Mouse (Mus musculus): ENCODE data around the gene Kazn. TPM values are rescaled to one million over a fixed set of nuclear protein-coding genes. Genes with fewer than 3 reads are reported as not detected.

Kazn gene
- polyA plus RNA-seq, 3 experiments from 2014 or later, result not detected

- ATAC-seq, result no peak
Measured at GRCm38 (mm10) chr4:142071243-142071991, 167.8 kb downstream of the Kazn start.

- ATAC-seq, result no peak
Measured at GRCm38 (mm10) chr4:142070840-142071239, 168.4 kb downstream of the Kazn start.

- ATAC-seq, result no peak
Measured at GRCm38 (mm10) chr4:142068899-142069812, 170.0 kb downstream of the Kazn start.

- no peak for ATAC-seq
Measured at GRCm38 (mm10) chr4:142066576-142066975, 172.6 kb downstream of the Kazn start.

GRCm38 (mm10) chr4:142065835-142066234, 173.4 kb downstream of the Kazn start:
- ATAC-seq, result no peak

- no peak for ATAC-seq
Measured at GRCm38 (mm10) chr4:142065270-142065669, 173.9 kb downstream of the Kazn start.

GRCm38 (mm10) chr4:142064582-142065228, 174.5 kb downstream of the Kazn start:
- ATAC-seq, result no peak

GRCm38 (mm10) chr4:142063057-142063534, 176.1 kb downstream of the Kazn start:
- ATAC-seq, result no peak

- no peak for ATAC-seq
Measured at GRCm38 (mm10) chr4:142061485-142062240, 177.5 kb downstream of the Kazn start.

GRCm38 (mm10) chr4:142060455-142061378, 178.5 kb downstream of the Kazn start:
- no peak for ATAC-seq

- no peak for ATAC-seq
Measured at GRCm38 (mm10) chr4:142059841-142060193, 179.4 kb downstream of the Kazn start.

GRCm38 (mm10) chr4:142059113-142059840, 179.9 kb downstream of the Kazn start:
- no peak for ATAC-seq

GRCm38 (mm10) chr4:142057529-142058216, 181.5 kb downstream of the Kazn start:
- no peak for ATAC-seq

GRCm38 (mm10) chr4:142055600-142055999, 183.6 kb downstream of the Kazn start:
- no peak for ATAC-seq

GRCm38 (mm10) chr4:142054580-142054979, 184.6 kb downstream of the Kazn start:
- ATAC-seq, result no peak

GRCm38 (mm10) chr4:142053661-142054448, 185.3 kb downstream of the Kazn start:
- ATAC-seq, result no peak

- ATAC-seq, result no peak
Measured at GRCm38 (mm10) chr4:142053261-142053660, 185.9 kb downstream of the Kazn start.

- ATAC-seq, result no peak
Measured at GRCm38 (mm10) chr4:142052391-142053132, 186.6 kb downstream of the Kazn start.

All from inflammation-experienced regulatory T-cells, adult 6 months (primary cell).